Mouse (Mus musculus): ENCODE data around the gene Tm9sf3. TPM values are rescaled to one million over a fixed set of nuclear protein-coding genes. Genes with fewer than 3 reads are reported as not detected.

Gene Tm9sf3
- polyA plus RNA-seq, 1 experiment, result 49.5 TPM

GRCm38 (mm10) chr19:41192953-41193352 lies 70.8 kb downstream of the Tm9sf3 start:
- Histone ChIP-seq H3K27me3 (ENCODE audit: control insufficient read depth, insufficient read depth, insufficient read length) (peaks cover 61% of the 10 kb centered on the region), H3K79me2 (ENCODE audit: control insufficient read depth, insufficient read depth) (no peaks in the 10 kb centered on the region), H3ac (ENCODE audit: control insufficient read depth, insufficient read length, low read depth) (no peak overlapping the region), H3K4me3 (ENCODE audit: insufficient read depth, poor library complexity, severe bottlenecking) (no peak overlapping the region), H3K79me3 (ENCODE audit: low read depth) (no peaks in the 10 kb centered on the region), H3K36me3 (ENCODE audit: control insufficient read depth, insufficient read depth) (no peaks in the 10 kb centered on the region)
- TF ChIP-seq CEBPB (IDR thresholded peaks at IDR 0.05; ENCODE audit: low read depth) (no peak), CTCF (IDR thresholded peaks at IDR 0.05; ENCODE audit: control insufficient read depth, insufficient read depth, insufficient read length) (no peak), MYOG (IDR thresholded peaks at IDR 0.05; ENCODE audit: control insufficient read depth, extremely low read depth, insufficient read length) (no peak), MAX (IDR thresholded peaks at IDR 0.05) (no peak), USF1 (IDR thresholded peaks at IDR 0.05; ENCODE audit: low read depth) (no peak), FOSL1 (IDR thresholded peaks at IDR 0.05; ENCODE audit: insufficient read depth, low read length, poor library complexity, severe bottlenecking) (no peak), MYOD1 (IDR thresholded peaks at IDR 0.05; ENCODE audit: control insufficient read depth, insufficient read length, low read depth) (no peak)

DNA sequence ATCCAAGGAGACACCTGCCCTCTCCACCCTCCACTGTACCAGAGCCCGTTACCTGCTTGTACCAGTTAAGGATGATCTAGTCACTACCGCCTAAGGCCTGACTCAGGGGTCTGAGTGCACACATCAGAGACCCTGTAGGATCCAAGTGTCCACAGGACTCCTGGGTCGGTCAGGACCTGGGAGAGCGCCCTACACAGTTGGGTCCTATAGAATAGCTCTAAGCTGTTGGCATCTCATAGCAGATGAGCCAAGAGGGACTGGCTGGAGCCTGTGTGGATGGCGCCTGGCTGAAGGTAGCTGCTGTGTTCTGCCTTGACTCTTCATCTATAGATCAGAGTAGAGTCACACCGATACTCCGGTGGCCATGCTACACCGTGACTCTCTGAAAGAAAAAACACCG lies 72.1 kb downstream of the Tm9sf3 start:
- Histone ChIP-seq H3K79me3 (ENCODE audit: low read depth) (no peaks in the 10 kb centered on the region), H3ac (ENCODE audit: control insufficient read depth, insufficient read length, low read depth) (no peak overlapping the region), H3K36me3 (ENCODE audit: control insufficient read depth, insufficient read depth) (no peaks in the 10 kb centered on the region), H3K79me2 (ENCODE audit: control insufficient read depth, insufficient read depth) (no peaks in the 10 kb centered on the region), H3K27me3 (ENCODE audit: control insufficient read depth, insufficient read depth, insufficient read length) (peaks cover 60% of the 10 kb centered on the region), H3K4me3 (ENCODE audit: insufficient read depth, poor library complexity, severe bottlenecking) (no peak overlapping the region)
- TF ChIP-seq MYOG (IDR thresholded peaks at IDR 0.05; ENCODE audit: control insufficient read depth, extremely low read depth, insufficient read length) (no peak), MAX (IDR thresholded peaks at IDR 0.05) (no peak), CTCF (IDR thresholded peaks at IDR 0.05; ENCODE audit: control insufficient read depth, insufficient read depth, insufficient read length) (no peak), CEBPB (IDR thresholded peaks at IDR 0.05; ENCODE audit: low read depth) (no peak), FOSL1 (IDR thresholded peaks at IDR 0.05; ENCODE audit: insufficient read depth, low read length, poor library complexity, severe bottlenecking) (no peak), MYOD1 (IDR thresholded peaks at IDR 0.05; ENCODE audit: control insufficient read depth, insufficient read length, low read depth) (no peak), USF1 (IDR thresholded peaks at IDR 0.05; ENCODE audit: low read depth) (no peak)

GRCm38 (mm10) chr19:41190876-41191434 lies 72.8 kb downstream of the Tm9sf3 start:
- H3K79me3 ChIP-seq (ENCODE audit: low read depth), result no peaks in the 10 kb centered on the region
- H3ac ChIP-seq (ENCODE audit: control insufficient read depth, insufficient read length, low read depth), result no peak overlapping the region
- TF ChIP-seq MYOG (IDR thresholded peaks at IDR 0.05; ENCODE audit: control insufficient read depth, extremely low read depth, insufficient read length) (no peak), MAX (IDR thresholded peaks at IDR 0.05) (no peak), MYOD1 (IDR thresholded peaks at IDR 0.05; ENCODE audit: control insufficient read depth, insufficient read length, low read depth) (no peak), CTCF (IDR thresholded peaks at IDR 0.05; ENCODE audit: control insufficient read depth, insufficient read depth, insufficient read length) (no peak), USF1 (IDR thresholded peaks at IDR 0.05; ENCODE audit: low read depth) (no peak), CEBPB (IDR thresholded peaks at IDR 0.05; ENCODE audit: low read depth) (no peak), FOSL1 (IDR thresholded peaks at IDR 0.05; ENCODE audit: insufficient read depth, low read length, poor library complexity, severe bottlenecking) (no peak)
- H3K79me2 ChIP-seq (ENCODE audit: control insufficient read depth, insufficient read depth), result no peaks in the 10 kb centered on the region
- no peaks in the 10 kb centered on the region for H3K36me3 ChIP-seq (ENCODE audit: control insufficient read depth, insufficient read depth)
- peaks cover 55% of the 10 kb centered on the region for H3K27me3 ChIP-seq (ENCODE audit: control insufficient read depth, insufficient read depth, insufficient read length)
- H3K4me3 ChIP-seq (ENCODE audit: insufficient read depth, poor library complexity, severe bottlenecking), result no peak overlapping the region

GRCm38 (mm10) chr19:41177331-41177730 lies 86.5 kb downstream of the Tm9sf3 start:
- H3K27me3 ChIP-seq (ENCODE audit: control insufficient read depth, insufficient read depth, insufficient read length), result peaks cover 44% of the 10 kb centered on the region
- no peaks in the 10 kb centered on the region for H3K79me3 ChIP-seq (ENCODE audit: low read depth)
- TF ChIP-seq MAX (IDR thresholded peaks at IDR 0.05), result no peak
- TF ChIP-seq CTCF (IDR thresholded peaks at IDR 0.05; ENCODE audit: control insufficient read depth, insufficient read depth, insufficient read length), result no peak
- TF ChIP-seq FOSL1 (IDR thresholded peaks at IDR 0.05; ENCODE audit: insufficient read depth, low read length, poor library complexity, severe bottlenecking), result no peak
- TF ChIP-seq MYOG (IDR thresholded peaks at IDR 0.05; ENCODE audit: control insufficient read depth, extremely low read depth, insufficient read length), result no peak
- TF ChIP-seq CEBPB (IDR thresholded peaks at IDR 0.05; ENCODE audit: low read depth), result no peak
- TF ChIP-seq USF1 (IDR thresholded peaks at IDR 0.05; ENCODE audit: low read depth), result no peak
- no peaks in the 10 kb centered on the region for H3K36me3 ChIP-seq (ENCODE audit: control insufficient read depth, insufficient read depth)
- H3K4me3 ChIP-seq (ENCODE audit: insufficient read depth, poor library complexity, severe bottlenecking), result no peak overlapping the region
- H3K79me2 ChIP-seq (ENCODE audit: control insufficient read depth, insufficient read depth), result no peaks in the 10 kb centered on the region
- no peak overlapping the region for H3ac ChIP-seq (ENCODE audit: control insufficient read depth, insufficient read length, low read depth)

- Histone ChIP-seq H3K27me3 (ENCODE audit: control insufficient read depth, insufficient read depth, insufficient read length) (peaks cover 44% of the 10 kb centered on the region), H3K79me2 (ENCODE audit: control insufficient read depth, insufficient read depth) (no peaks in the 10 kb centered on the region), H3K4me3 (ENCODE audit: insufficient read depth, poor library complexity, severe bottlenecking) (no peak overlapping the region), H3K36me3 (ENCODE audit: control insufficient read depth, insufficient read depth) (no peaks in the 10 kb centered on the region), H3ac (ENCODE audit: control insufficient read depth, insufficient read length, low read depth) (no peak overlapping the region), H3K79me3 (ENCODE audit: low read depth) (no peaks in the 10 kb centered on the region)
- TF ChIP-seq MYOG (IDR thresholded peaks at IDR 0.05; ENCODE audit: control insufficient read depth, extremely low read depth, insufficient read length), result no peak
- no peak for TF ChIP-seq USF1 (IDR thresholded peaks at IDR 0.05; ENCODE audit: low read depth)
- TF ChIP-seq MAX (IDR thresholded peaks at IDR 0.05), result no peak
- no peak for TF ChIP-seq MYOD1 (IDR thresholded peaks at IDR 0.05; ENCODE audit: control insufficient read depth, insufficient read length, low read depth)
These were observed 86.9 kb downstream of the Tm9sf3 start for GRCm38 (mm10) chr19:41176881-41177280.

- Histone ChIP-seq H3K36me3 (ENCODE audit: control insufficient read depth, insufficient read depth) (no peaks in the 10 kb centered on the region), H3K27me3 (ENCODE audit: control insufficient read depth, insufficient read depth, insufficient read length) (peaks cover 61% of the 10 kb centered on the region), H3K79me2 (ENCODE audit: control insufficient read depth, insufficient read depth) (no peaks in the 10 kb centered on the region), H3ac (ENCODE audit: control insufficient read depth, insufficient read length, low read depth) (no peak overlapping the region), H3K4me3 (ENCODE audit: insufficient read depth, poor library complexity, severe bottlenecking) (no peak overlapping the region), H3K79me3 (ENCODE audit: low read depth) (no peaks in the 10 kb centered on the region)
- TF ChIP-seq MYOD1 (IDR thresholded peaks at IDR 0.05; ENCODE audit: control insufficient read depth, insufficient read length, low read depth), result no peak
- no peak for TF ChIP-seq MYOG (IDR thresholded peaks at IDR 0.05; ENCODE audit: control insufficient read depth, extremely low read depth, insufficient read length)
- no peak for TF ChIP-seq MAX (IDR thresholded peaks at IDR 0.05)
- no peak for TF ChIP-seq CTCF (IDR thresholded peaks at IDR 0.05; ENCODE audit: control insufficient read depth, insufficient read depth, insufficient read length)
- no peak for TF ChIP-seq CEBPB (IDR thresholded peaks at IDR 0.05; ENCODE audit: low read depth)
- TF ChIP-seq FOSL1 (IDR thresholded peaks at IDR 0.05; ENCODE audit: insufficient read depth, low read length, poor library complexity, severe bottlenecking), result no peak
- TF ChIP-seq USF1 (IDR thresholded peaks at IDR 0.05; ENCODE audit: low read depth), result no peak
These were observed 97.9 kb downstream of the Tm9sf3 start for GRCm38 (mm10) chr19:41165914-41166235.
